Mouse (Mus musculus) neural tube, embryonic 13.5 days (tissue): ENCODE results near the gene Zdhhc18. TPM values are rescaled to one million over a fixed set of nuclear protein-coding genes. Genes with fewer than 3 reads are reported as not detected.

Experiments
- ATAC-seq: fragments of 200-750 bp; cut with Nextera tagmentation; 2 replicates; pipeline ENCODE4 v1.8.0; 2017; ENCODE audit warnings: low read depth, mild to moderate bottlenecking, moderate TSS enrichment, moderate library complexity
- H3K27ac ChIP-seq: fragments of 300-500 bp; sonication (generic); replicated peaks from 2 replicates; pipeline ENCODE4 v1.5.1; 2015; ENCODE audit warnings: moderate library complexity, mild to moderate bottlenecking, inconsistent platforms
- H3K27me3 ChIP-seq: fragments of 300-500 bp; sonication (generic); 2 replicates; pipeline ENCODE4 v1.6.1; 2015; ENCODE audit warnings: mild to moderate bottlenecking, inconsistent platforms
- H3K36me3 ChIP-seq: fragments of 300-500 bp; sonication (generic); 2 replicates; pipeline ENCODE4 v1.6.1; 2015; ENCODE audit warnings: mild to moderate bottlenecking, inconsistent platforms
- H3K4me1 ChIP-seq: fragments of 300-500 bp; sonication (generic); replicated peaks from 2 replicates; pipeline ENCODE4 v1.6.1; 2015; ENCODE audit warnings: inconsistent platforms
- H3K4me2 ChIP-seq: fragments of 300-500 bp; sonication (generic); 2 replicates; pipeline ENCODE4 v1.6.1; 2015; ENCODE audit warnings: inconsistent platforms, mild to moderate bottlenecking, moderate library complexity
- H3K4me3 ChIP-seq: fragments of 300-500 bp; sonication (generic); 2 replicates; pipeline ENCODE4 v1.5.1; 2015; ENCODE audit warnings: mild to moderate bottlenecking, inconsistent platforms
- H3K9ac ChIP-seq: fragments of 300-500 bp; sonication (generic); 2 replicates; pipeline ENCODE4 v1.6.1; 2015; ENCODE audit warnings: moderate library complexity, mild to moderate bottlenecking, inconsistent platforms
- H3K9me3 ChIP-seq: fragments of 300-500 bp; sonication (generic); 2 replicates; pipeline ENCODE4 v1.6.1; 2016; ENCODE audit warnings: inconsistent platforms
- WGBS: fragments of 180-500 bp; shearing (Covaris S2); methylation state at CpG from one replicate; pipeline ENCODE4 v1.1.7; 2015; 5-methylcytosine and 5-hydroxymethylcytosine counted together
- polyA plus RNA-seq: library from polyadenylated mRNA; unstranded; fragments of >200 nt; fragmentation: Nextera tagmentation; extraction: Ambion mirVana; gene quantifications from 2 replicates; pipeline ENCODE4 v1.2.1, GENCODE M21; 2015

Zdhhc18 gene
- polyA plus RNA-seq, 1 experiment from 2014 or later: 4.3 TPM

DNA sequence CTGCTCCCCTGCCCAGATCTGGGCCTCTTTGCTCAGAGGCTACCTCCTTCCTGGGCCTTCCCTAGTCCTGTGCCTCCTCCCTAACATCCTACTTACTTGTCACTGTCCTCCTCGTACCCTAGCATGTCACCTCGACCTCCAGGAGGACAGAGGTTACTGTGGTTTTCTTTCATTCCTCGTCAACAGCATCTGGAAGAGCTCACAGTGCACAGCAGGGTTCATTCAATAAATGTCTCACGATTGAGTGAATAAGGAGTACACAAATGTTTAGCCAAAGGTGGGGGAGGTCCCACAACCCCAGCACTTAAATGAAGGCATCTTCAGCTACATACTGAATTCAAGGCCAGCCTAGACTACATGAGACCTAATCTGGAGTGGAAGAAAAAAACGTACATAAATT is 23.7 kb downstream of the Zdhhc18 start:
- Histone ChIP-seq H3K9ac (no peak overlapping the region), H3K27me3 (no peaks in the 10 kb centered on the region), H3K4me2 (no peak overlapping the region), H3K9me3 (no peaks in the 10 kb centered on the region), H3K27ac (peak overlapping the region; percentile 47), H3K36me3 (peaks cover 42% of the 10 kb centered on the region), H3K4me3 (no peak overlapping the region), H3K4me1 (peaks cover 27% of the 10 kb centered on the region)
- ATAC-seq: no peak
- WGBS: 45% methylated on average over 5 of the region's 5 CpGs

DNA sequence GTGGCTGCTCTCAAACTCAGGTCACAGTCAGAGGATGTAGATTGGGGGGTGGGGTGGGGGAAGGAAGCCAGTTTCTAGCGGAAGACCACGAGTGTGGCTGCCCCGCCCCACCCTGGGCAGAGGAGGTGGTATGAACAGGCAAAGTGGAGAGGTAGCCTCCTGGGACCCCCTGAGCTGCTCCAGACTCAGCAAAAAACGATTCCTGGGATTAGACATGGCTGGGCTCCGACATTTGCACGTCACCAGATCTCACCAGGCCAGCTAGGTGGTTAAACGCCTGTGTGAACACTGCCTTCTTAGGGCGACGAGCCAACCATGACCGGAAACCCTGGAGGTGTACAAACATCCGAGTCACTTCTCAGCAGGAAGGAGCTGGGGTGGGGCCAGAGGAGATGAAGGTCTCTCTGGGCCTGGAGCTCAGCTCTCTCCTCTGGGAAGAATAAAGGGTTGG is 24.3 kb downstream of the Zdhhc18 start:
- H3K4me3 ChIP-seq: no peak overlapping the region
- H3K36me3 ChIP-seq: peaks cover 47% of the 10 kb centered on the region
- H3K4me2 ChIP-seq: no peak overlapping the region
- H3K27me3 ChIP-seq: no peaks in the 10 kb centered on the region
- WGBS: 71% methylated on average over 11 of the region's 11 CpGs
- H3K9me3 ChIP-seq: no peaks in the 10 kb centered on the region
- no peak for ATAC-seq
- H3K4me1 ChIP-seq: peaks cover 21% of the 10 kb centered on the region
- H3K27ac ChIP-seq: peak overlapping the region; percentile 47; the same call in 1 of the 2 replicates
- no peak overlapping the region for H3K9ac ChIP-seq

DNA sequence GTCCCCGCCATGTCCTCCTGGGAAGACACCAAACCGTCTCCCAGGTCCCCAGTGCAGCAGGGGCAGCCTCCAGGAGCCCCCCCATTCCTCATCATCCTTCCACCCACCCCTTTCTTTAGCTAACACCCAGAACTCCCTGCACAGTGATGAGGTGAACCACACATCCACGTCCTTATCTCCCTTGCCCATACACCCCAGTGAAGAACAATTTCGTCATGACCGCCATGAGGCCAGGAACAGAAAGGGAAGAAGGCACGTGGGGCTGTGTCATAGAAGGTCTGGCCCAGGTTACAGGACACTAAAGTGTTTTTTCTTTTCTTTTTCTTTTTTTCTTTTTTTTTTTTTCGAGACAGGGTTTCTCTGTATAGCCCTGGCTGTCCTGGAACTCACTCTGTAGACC is 25.1 kb downstream of the Zdhhc18 start:
- Histone ChIP-seq H3K27me3 (no peaks in the 10 kb centered on the region), H3K36me3 (peaks cover 54% of the 10 kb centered on the region), H3K27ac (no peak overlapping the region), H3K9ac (no peak overlapping the region), H3K4me3 (no peak overlapping the region), H3K4me1 (peaks cover 16% of the 10 kb centered on the region), H3K4me2 (no peak overlapping the region), H3K9me3 (no peaks in the 10 kb centered on the region)
- no peak for ATAC-seq
- 89% methylated on average over 7 of the region's 7 CpGs for WGBS

DNA sequence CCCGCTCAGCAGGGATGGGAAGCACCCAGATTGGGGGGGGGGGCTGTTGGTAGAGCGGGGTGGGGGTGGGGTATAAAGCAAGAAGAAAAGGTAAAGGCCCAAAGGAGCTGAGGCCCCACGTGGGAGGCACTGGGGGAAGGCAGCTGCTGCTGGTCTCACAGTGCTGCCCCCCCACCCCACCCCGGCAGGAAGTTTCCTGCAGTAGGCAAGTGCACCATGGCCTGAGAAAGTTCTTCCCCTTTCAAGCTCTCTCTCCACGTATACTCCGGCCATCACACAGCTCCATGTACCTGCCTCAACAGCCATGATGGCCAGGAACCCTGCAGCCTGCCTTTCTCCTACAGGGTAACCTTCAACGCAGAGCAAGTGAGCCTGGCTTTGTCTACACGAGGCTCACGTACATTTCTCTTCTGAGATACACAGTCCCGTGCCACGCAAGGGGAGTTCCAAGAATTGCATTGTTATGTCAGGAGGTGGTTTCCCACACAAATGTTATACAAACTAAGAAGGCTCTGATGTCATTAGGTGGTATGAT is 27.7 kb downstream of the Zdhhc18 start:
- no peak overlapping the region for H3K9ac ChIP-seq
- no peaks in the 10 kb centered on the region for H3K9me3 ChIP-seq
- H3K27ac ChIP-seq: no peak overlapping the region
- no peaks in the 10 kb centered on the region for H3K27me3 ChIP-seq
- H3K36me3 ChIP-seq: peaks cover 64% of the 10 kb centered on the region
- no peak overlapping the region for H3K4me2 ChIP-seq
- ATAC-seq: no peak
- 81% methylated on average over 11 of the region's 11 CpGs for WGBS
- H3K4me3 ChIP-seq: no peak overlapping the region
- peaks cover 3% of the 10 kb centered on the region; the same call in 1 of the 2 replicates for H3K4me1 ChIP-seq

DNA sequence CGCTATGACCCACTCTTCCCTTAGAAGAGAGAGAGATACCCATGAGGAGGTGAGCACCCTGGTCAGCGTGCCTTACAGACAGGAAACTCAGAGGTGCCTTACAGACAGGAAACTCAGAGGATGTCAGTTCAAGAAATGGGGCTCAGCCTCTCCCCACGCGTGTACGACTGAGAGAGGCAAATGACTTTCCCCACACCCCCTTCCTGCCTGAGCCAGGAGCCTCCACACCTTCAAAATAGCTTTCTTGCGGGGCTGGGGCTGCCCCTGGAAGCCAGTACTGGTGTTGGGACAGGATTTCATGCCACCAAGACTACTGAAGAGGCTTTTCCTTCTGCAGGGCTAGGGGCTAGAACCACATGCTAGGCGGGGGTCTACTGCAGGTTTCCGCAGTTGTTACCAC is 29.3 kb downstream of the Zdhhc18 start:
- 92% methylated on average over 8 of the region's 8 CpGs for whole genome bisulfite sequencing
- Histone ChIP-seq H3K36me3 (peaks cover 50% of the 10 kb centered on the region), H3K9ac (no peak overlapping the region), H3K9me3 (no peaks in the 10 kb centered on the region), H3K4me3 (no peak overlapping the region), H3K27ac (no peak overlapping the region), H3K4me2 (no peak overlapping the region), H3K27me3 (no peaks in the 10 kb centered on the region), H3K4me1 (no peaks in the 10 kb centered on the region; the same call in 1 of the 2 replicates)
- ATAC-seq: no peak

DNA sequence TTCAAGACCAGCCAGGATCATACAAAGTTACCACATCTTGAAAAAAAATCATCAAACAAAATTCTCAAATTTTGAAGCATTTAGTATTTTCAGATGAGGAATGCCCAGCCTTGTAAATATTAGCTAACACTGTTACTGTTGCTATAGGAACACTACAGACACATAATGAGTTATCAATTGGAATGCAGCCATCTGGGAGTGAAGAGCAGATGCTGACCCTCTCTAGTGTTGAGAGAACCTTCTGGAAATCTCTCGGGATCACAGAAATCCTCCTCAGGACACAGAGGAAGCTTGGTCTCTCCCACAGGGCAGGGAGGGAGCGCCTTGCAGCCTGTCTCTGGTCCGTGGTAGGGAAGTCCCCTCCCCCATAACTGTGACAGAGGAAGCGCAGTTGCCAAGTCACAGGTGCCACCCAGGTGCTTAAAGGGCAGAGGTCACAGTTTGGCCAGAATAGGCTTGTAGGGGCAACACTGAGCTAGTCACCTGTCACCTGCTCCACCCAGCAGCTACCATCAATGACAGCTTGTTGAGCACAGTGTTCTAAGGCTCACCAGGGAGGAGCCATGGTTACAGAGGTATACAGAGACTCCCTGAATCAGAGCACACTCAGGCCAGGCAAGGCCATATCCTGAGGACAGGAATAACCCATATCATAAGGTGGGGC is 30.3 kb downstream of the Zdhhc18 start:
- Histone ChIP-seq H3K27ac (no peak overlapping the region), H3K27me3 (no peaks in the 10 kb centered on the region), H3K4me2 (no peak overlapping the region), H3K4me1 (no peaks in the 10 kb centered on the region; the same call in 1 of the 2 replicates), H3K9me3 (no peaks in the 10 kb centered on the region), H3K36me3 (peaks cover 50% of the 10 kb centered on the region), H3K4me3 (no peak overlapping the region), H3K9ac (no peak overlapping the region)
- ATAC-seq: no peak
- WGBS: 74% methylated on average over 4 of the region's 4 CpGs

DNA sequence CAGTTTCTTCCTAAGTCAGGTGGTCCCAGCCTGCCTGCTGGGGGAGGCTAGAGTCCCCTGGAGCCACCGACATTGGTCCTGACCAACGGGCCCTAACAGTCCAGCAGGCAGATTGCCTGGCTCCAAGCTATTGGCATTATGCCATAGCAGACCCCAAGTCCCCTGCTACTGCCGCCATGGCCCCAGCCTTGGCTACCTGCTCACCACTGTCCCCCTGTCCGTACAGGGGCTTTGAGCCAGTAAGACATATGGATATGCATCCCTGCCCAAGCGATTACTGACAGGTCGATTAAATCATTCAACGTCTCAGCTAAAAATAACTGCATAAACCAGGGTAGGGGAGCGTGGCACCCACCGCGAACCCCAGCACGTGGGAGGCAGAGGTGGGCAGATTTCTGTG is 32.0 kb downstream of the Zdhhc18 start:
- Histone ChIP-seq H3K36me3 (peaks cover 55% of the 10 kb centered on the region), H3K27me3 (no peaks in the 10 kb centered on the region), H3K27ac (no peak overlapping the region), H3K4me2 (no peak overlapping the region), H3K9ac (no peak overlapping the region), H3K4me3 (no peak overlapping the region), H3K4me1 (peaks cover 3% of the 10 kb centered on the region; the same call in 1 of the 2 replicates), H3K9me3 (no peaks in the 10 kb centered on the region)
- ATAC-seq: no peak
- 91% methylated on average over 11 of the region's 11 CpGs for WGBS

DNA sequence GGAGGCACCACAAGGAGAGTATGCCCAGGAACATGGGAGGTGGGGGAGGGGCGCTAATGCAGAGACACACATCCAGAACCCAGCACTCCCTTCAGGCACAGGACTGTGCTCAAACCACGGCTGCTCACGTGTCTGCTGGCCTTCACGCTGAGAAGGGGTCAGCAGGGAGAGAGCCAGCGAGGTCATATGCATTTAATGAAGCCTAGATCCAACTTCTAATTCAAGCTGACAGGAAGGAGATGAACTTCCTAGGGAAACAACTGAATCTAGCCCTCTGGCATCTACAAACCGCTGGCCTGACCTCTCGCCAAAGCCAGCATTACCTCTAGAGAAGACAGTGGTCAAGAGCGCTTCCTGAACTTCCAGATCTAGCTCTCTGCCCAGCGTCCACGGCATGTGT is 34.5 kb downstream of the Zdhhc18 start:
- Histone ChIP-seq H3K9ac (no peak overlapping the region), H3K27ac (no peak overlapping the region), H3K9me3 (no peaks in the 10 kb centered on the region), H3K27me3 (no peaks in the 10 kb centered on the region), H3K4me3 (no peak overlapping the region), H3K4me2 (no peak overlapping the region), H3K36me3 (peaks cover 67% of the 10 kb centered on the region), H3K4me1 (0 out of 2 replicates have a peak, but pooled peaks cover 3% of the 10 kb centered on the region)
- ATAC-seq: no peak
- WGBS: 83% methylated on average over 10 of the region's 10 CpGs

DNA sequence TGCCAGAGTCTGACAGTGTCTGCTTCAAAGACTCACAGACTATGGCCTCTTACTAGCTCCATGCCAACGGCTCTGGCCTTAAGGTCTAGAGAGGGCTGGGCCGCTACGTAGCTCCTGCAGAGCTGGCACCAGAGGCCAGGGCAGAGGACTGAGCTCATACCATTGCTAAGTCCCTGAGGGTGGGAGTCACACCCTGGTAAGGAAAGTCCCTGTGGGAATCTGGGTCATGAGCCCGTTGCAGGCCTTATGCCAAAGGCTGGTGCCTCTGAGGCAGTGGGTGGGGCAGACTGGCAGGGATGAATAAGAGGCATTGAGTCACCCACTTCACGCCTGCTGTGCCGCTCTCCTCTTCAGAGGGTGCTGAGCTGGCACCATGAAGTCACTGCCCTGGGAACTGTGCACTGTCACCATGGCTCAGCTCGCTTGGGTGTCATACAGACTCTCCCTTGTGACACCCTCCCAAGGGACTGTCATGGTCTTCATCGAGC is 35.6 kb downstream of the Zdhhc18 start:
- Histone ChIP-seq H3K9ac (no peak overlapping the region), H3K27me3 (no peaks in the 10 kb centered on the region), H3K4me1 (0 out of 2 replicates have a peak, but pooled peaks cover 3% of the 10 kb centered on the region), H3K4me2 (no peak overlapping the region), H3K27ac (no peak overlapping the region), H3K4me3 (no peak overlapping the region), H3K36me3 (peaks cover 68% of the 10 kb centered on the region), H3K9me3 (no peaks in the 10 kb centered on the region)
- no peak for ATAC-seq
- 87% methylated on average over 8 of the region's 8 CpGs for WGBS

DNA sequence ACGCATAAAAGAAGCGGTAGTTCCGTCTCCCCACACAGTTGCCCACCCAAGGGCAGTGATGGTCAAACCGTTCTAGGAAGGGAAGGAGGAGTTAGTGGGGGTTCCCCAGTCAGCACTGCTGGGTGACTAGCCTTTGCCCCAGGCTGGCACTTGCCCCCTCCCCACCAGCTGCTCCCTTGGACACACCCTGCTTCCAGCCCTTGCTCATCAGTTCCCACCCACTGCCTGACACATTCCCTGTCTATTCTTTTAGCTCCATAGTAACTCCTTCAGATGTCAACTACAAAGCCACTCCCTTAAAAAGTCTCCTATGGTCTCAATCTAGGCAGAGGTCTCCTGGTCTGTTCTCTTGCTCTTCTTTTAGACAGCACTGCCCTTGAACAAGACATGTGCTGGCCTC is 36.1 kb downstream of the Zdhhc18 start:
- Histone ChIP-seq H3K4me2 (no peak overlapping the region), H3K9ac (no peak overlapping the region), H3K4me3 (no peak overlapping the region), H3K27me3 (no peaks in the 10 kb centered on the region), H3K9me3 (no peaks in the 10 kb centered on the region), H3K4me1 (0 out of 2 replicates have a peak, but pooled peaks cover 3% of the 10 kb centered on the region), H3K27ac (no peak overlapping the region), H3K36me3 (peaks cover 71% of the 10 kb centered on the region)
- no peak for ATAC-seq
- WGBS: 90% methylated on average over 4 of the region's 4 CpGs

DNA sequence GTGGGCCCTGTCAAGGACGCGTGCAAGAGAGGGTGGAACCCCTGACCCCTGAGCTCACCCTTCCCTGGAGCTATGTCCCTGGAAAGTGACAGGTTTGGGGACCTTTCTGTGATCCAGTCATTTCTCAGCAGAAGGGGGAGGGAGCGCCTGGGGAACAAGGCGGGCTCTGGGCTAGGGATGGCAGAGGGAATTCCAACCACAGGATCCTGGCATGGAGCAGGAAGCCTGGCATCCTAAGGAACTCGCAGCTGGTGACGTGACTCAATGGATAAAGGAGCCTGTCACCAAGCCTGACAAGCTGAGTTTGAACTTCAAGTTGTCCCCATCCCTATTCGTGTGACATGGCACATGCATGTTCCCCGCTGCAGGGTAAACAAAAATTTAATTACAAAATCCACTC is 36.9 kb downstream of the Zdhhc18 start:
- no peak overlapping the region for H3K27ac ChIP-seq
- WGBS: 94% methylated on average over 8 of the region's 8 CpGs
- ATAC-seq: no peak
- H3K4me2 ChIP-seq: no peak overlapping the region
- H3K4me1 ChIP-seq: 0 out of 2 replicates have a peak, but pooled peaks cover 3% of the 10 kb centered on the region
- H3K36me3 ChIP-seq: peaks cover 78% of the 10 kb centered on the region
- no peaks in the 10 kb centered on the region for H3K9me3 ChIP-seq
- H3K4me3 ChIP-seq: no peak overlapping the region
- no peak overlapping the region for H3K9ac ChIP-seq
- H3K27me3 ChIP-seq: no peaks in the 10 kb centered on the region

DNA sequence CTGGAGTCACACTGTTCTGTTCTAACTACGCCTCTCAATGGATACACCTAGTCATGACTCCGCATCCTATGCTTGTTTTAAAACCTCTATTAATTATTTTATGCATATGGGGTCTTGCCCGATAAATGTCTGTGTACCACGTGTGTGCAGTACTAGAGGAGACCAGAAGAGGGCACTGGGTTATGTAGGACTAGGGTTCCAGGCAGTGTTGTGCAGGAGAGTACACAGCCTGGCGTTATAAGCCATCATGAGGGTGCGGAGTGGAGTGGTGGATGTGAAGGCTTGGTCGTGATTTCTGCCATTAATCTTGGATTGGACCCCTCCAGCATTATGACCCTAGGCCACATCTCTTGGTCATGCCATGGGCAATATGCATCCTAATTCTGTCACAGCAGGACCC is 37.5 kb downstream of the Zdhhc18 start:
- H3K27ac ChIP-seq: no peak overlapping the region
- no peaks in the 10 kb centered on the region for H3K27me3 ChIP-seq
- H3K36me3 ChIP-seq: peaks cover 77% of the 10 kb centered on the region
- no peak overlapping the region for H3K9ac ChIP-seq
- no peak for ATAC-seq
- no peak overlapping the region for H3K4me3 ChIP-seq
- 0 out of 2 replicates have a peak, but pooled peaks cover 3% of the 10 kb centered on the region for H3K4me1 ChIP-seq
- H3K4me2 ChIP-seq: no peak overlapping the region
- H3K9me3 ChIP-seq: no peaks in the 10 kb centered on the region
- WGBS: 96% methylated on average over 7 of the region's 7 CpGs
